Mouse (Mus musculus) megakaryocyte, embryonic 14.5 days (primary cell): ENCODE data around the gene Lrpap1.

Experiments used
- FLI1 ChIP-seq: IDR thresholded peaks from 2 replicates; pipeline ENCODE4 v1.6.1; 2012; ENCODE audit warnings: low read length, inconsistent platforms, mixed read lengths
- GATA1 ChIP-seq: IDR thresholded peaks from 3 replicates; pipeline ENCODE4 v1.6.1; 2012; ENCODE audit warnings: mixed read lengths, low read length, inconsistent platforms, borderline replicate concordance

GRCm38 (mm10) chr5:35147155-35147962 lies 41.8 kb upstream of the Lrpap1 start:
- TF ChIP-seq FLI1 (no peak), GATA1 (no peak)
